Mouse (Mus musculus) heart, embryonic 14.5 days (tissue): Measurements from ENCODE around the gene Ptch1. TPM values are rescaled to one million over a fixed set of nuclear protein-coding genes. Genes with fewer than 3 reads are reported as not detected.

Source experiments
- ATAC-seq: fragments of 200-750 bp; cut with Nextera tagmentation; 2 replicates; pipeline ENCODE4 v1.8.0; 2017; ENCODE audit warnings: low read depth, moderate TSS enrichment; ENCODE audit not compliant: insufficient number of reproducible peaks, insufficient read depth, low FRiP score
- H3K27ac ChIP-seq, 2 experiments: fragments of 200-500 bp in 1 of 2; fragments of 300-500 bp in 1 of 2; sonication (generic) in 1 of 2; replicated peaks in 1 of 2; 2 replicates each; pipeline ENCODE4 v1.5.1; 2012 to 2014; ENCODE audit warnings: low read depth in 2 of 2, low read length in 2 of 2, control low read depth in 1 of 2, mild to moderate bottlenecking in 1 of 2, mixed read lengths in 1 of 2; ENCODE audit not compliant: control insufficient read depth in 1 of 2, insufficient read depth in 1 of 2
- H3K27me3 ChIP-seq: fragments of 300-500 bp; sonication (generic); 2 replicates; pipeline ENCODE4 v1.6.1; 2014; ENCODE audit warnings: mild to moderate bottlenecking, low read length, control low read depth; ENCODE audit not compliant: control insufficient read depth, insufficient read depth
- H3K36me3 ChIP-seq: fragments of 300-500 bp; sonication (generic); 2 replicates; pipeline ENCODE4 v1.6.1; 2014; ENCODE audit warnings: mild to moderate bottlenecking, control low read depth, low read length, mixed read lengths; ENCODE audit not compliant: control insufficient read depth, insufficient read depth
- H3K4me1 ChIP-seq, 2 experiments: fragments of 200-500 bp in 1 of 2; fragments of 300-500 bp in 1 of 2; sonication (generic) in 1 of 2; 2 replicates each; pipeline ENCODE4 v1.6.1; 2012 to 2014; ENCODE audit warnings: low read length in 2 of 2, control low read depth in 1 of 2, mixed read lengths in 1 of 2; ENCODE audit not compliant: control insufficient read depth in 2 of 2, insufficient read depth in 2 of 2
- H3K4me2 ChIP-seq: fragments of 300-500 bp; sonication (generic); 2 replicates; pipeline ENCODE4 v1.6.1; 2014; ENCODE audit warnings: mild to moderate bottlenecking, low read length
- H3K4me3 ChIP-seq, 2 experiments: fragments of 200-500 bp in 1 of 2; fragments of 300-500 bp in 1 of 2; sonication (generic) in 1 of 2; 2 replicates each; pipeline ENCODE4 v1.5.1; 2012 to 2014; ENCODE audit warnings: low read length in 2 of 2, mild to moderate bottlenecking in 2 of 2, control low read depth in 1 of 2, low read depth in 1 of 2, moderate library complexity in 1 of 2; ENCODE audit not compliant: control insufficient read depth in 1 of 2, insufficient read depth in 1 of 2
- H3K9ac ChIP-seq: fragments of 300-500 bp; sonication (generic); 2 replicates; pipeline ENCODE4 v1.6.1; 2014; ENCODE audit warnings: mild to moderate bottlenecking, low read length
- H3K9me3 ChIP-seq: fragments of 300-500 bp; sonication (generic); 2 replicates; pipeline ENCODE4 v1.6.1; 2016; ENCODE audit warnings: low read length, control low read depth; ENCODE audit not compliant: control insufficient read depth
- WGBS: fragments of 180-500 bp; shearing (Covaris S2); extraction: QIAGEN DNeasy Blood & Tissue Kit; methylation state at CpG from one replicate; pipeline ENCODE4 v1.1.7; 2014; 5-methylcytosine and 5-hydroxymethylcytosine counted together
- polyA plus RNA-seq: library from polyadenylated mRNA; unstranded; fragments of >200 nt; fragmentation: Nextera tagmentation; extraction: Ambion mirVana; gene quantifications from 2 replicates; pipeline ENCODE4 v1.2.1, GENCODE M21; 2014

The Ptch1 gene
- polyA plus RNA-seq, 1 experiment from 2014 or later, result 8.4 TPM

DNA sequence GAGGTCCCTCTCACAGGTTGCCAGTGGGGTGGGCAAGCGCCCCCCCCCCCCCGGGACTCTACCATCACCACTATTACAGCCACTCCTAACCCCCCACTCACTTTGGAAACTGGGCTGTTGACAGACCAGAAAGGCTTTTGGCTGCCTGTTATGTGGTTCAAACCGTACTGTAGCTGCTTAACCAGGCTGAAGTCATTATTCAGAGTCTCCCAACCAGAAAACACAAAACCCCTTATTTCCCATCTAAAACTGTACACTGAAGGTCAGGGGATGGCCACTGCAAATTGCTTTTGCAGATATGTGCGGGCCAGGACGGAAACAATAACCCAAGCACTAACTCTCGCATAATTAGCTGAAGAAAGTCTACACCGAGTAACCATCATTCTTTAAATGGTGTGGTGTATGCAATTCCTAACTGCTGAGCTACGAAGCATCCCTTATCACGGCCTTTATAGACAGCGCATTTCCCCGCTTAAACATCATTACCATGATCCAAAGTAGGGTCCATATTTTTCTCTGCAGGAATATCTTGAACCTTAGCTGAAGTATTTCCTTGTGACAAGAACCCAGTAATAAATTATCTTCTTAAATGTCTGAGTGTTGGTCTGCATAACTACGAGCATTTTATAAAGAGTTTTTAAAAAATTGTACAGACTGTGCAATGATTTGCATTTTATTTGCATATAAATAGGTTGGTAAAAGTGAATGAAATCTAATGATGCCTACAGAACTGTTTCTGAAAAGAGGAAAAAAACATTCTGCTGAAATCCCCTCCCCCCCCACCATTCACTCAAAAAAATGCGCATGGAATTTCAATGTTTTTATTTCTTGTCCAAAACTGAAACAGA, 29.1 kb downstream of the Ptch1 start:
- H3K36me3 ChIP-seq, result peaks cover 75% of the 10 kb centered on the region
- no peak overlapping the region for H3K4me2 ChIP-seq
- H3K27me3 ChIP-seq, result no peaks in the 10 kb centered on the region
- WGBS, result 77% methylated on average over 13 of the region's 13 CpGs
- no peak for ATAC-seq
- H3K27ac ChIP-seq, result no peak overlapping the region
- H3K4me3 ChIP-seq, result no peak overlapping the region
- peaks cover 3 to 11% of the 10 kb centered on the region in 2 experiments for H3K4me1 ChIP-seq
- no peaks in the 10 kb centered on the region for H3K9me3 ChIP-seq
- H3K9ac ChIP-seq, result no peak overlapping the region

DNA sequence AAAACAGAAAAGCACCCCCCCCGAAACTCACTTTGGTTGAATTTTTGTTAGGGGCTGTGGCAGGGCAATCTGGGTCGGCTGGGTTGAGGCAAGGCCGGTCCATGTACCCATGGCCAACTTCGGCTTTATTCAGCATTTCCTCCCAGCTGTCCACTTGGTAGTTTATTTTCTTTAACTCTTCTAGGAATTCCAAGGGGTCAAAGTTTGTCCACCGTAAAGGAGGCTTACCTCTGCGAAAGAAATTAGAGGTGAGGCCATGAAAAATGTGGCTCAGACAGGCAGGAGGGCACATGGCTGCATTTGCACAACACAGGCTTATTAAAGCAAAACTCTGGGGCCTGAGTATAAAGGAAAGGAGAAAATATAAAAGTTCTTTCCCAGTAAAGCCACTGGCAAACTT, 29.9 kb downstream of the Ptch1 start:
- H3K9me3 ChIP-seq, result no peaks in the 10 kb centered on the region
- no peak overlapping the region for H3K4me3 ChIP-seq
- no peak overlapping the region for H3K4me2 ChIP-seq
- no peak overlapping the region for H3K9ac ChIP-seq
- no peak for ATAC-seq
- no peak overlapping the region for H3K27ac ChIP-seq
- 90% methylated on average over 6 of the region's 6 CpGs for WGBS
- peaks cover 84% of the 10 kb centered on the region for H3K36me3 ChIP-seq
- peaks cover 0 to 2% of the 10 kb centered on the region in 2 experiments; a peak in 2 of 4 replicates for H3K4me1 ChIP-seq
- no peaks in the 10 kb centered on the region for H3K27me3 ChIP-seq

DNA sequence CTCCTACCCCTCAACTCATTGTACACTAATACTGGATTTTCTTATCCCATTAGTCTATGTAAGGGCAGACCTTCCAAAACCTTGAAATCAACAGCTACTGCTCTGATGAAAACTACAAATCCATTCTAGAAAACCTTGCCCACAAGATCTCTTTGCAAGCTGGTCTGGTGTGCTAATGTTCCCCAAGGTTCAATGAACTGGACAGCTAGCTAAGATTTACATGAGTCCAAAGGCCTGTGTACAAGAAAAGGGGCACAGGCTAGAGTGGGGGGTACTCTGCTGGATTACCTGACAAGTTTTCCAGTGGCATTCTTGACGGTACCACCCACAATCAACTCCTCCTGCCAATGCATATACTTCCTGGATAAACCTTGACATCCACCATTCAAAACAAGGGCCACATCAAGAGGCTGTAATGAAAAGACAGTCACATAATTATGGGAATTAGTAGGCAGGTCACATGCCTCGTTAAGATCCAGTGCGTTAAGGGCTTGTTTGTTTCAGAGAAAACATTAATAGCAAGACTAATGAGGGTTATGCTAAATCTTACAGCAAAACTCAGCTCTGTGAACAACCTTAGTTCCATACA, 30.5 kb downstream of the Ptch1 start:
- WGBS, result 92% methylated on average over 3 of the region's 3 CpGs
- no peak overlapping the region for H3K27ac ChIP-seq
- no peaks in the 10 kb centered on the region for H3K4me1 ChIP-seq
- H3K9me3 ChIP-seq, result no peaks in the 10 kb centered on the region
- no peak for ATAC-seq
- H3K4me2 ChIP-seq, result no peak overlapping the region
- H3K27me3 ChIP-seq, result no peaks in the 10 kb centered on the region
- peaks cover 89% of the 10 kb centered on the region for H3K36me3 ChIP-seq
- H3K9ac ChIP-seq, result no peak overlapping the region
- no peak overlapping the region for H3K4me3 ChIP-seq

DNA sequence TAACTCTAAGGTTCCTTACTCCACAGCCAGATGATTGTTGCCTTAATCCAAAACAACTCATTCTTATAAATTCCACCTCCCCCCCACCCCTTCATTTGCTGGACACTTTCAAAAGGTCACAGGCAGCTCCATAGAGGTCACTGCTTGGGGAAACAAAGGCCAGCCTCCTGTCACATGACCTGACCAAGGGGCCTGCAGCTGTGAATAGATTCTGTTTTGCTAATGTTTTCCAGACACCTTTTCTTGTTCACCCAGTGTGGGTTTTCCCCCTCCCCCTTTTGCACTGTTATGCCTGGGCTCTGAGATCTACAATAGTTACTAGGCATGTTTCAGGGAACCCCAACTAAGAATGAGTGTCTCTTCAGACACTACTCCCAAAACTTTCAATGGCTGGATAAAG, 31.9 kb downstream of the Ptch1 start:
- no peak for ATAC-seq
- H3K4me1 ChIP-seq, result no peaks in the 10 kb centered on the region
- no peaks in the 10 kb centered on the region for H3K9me3 ChIP-seq
- no peak overlapping the region for H3K4me3 ChIP-seq
- peaks cover 93% of the 10 kb centered on the region for H3K36me3 ChIP-seq
- H3K27me3 ChIP-seq, result no peaks in the 10 kb centered on the region
- no peak overlapping the region for H3K9ac ChIP-seq
- H3K27ac ChIP-seq, result no peak overlapping the region
- no peak overlapping the region for H3K4me2 ChIP-seq

DNA sequence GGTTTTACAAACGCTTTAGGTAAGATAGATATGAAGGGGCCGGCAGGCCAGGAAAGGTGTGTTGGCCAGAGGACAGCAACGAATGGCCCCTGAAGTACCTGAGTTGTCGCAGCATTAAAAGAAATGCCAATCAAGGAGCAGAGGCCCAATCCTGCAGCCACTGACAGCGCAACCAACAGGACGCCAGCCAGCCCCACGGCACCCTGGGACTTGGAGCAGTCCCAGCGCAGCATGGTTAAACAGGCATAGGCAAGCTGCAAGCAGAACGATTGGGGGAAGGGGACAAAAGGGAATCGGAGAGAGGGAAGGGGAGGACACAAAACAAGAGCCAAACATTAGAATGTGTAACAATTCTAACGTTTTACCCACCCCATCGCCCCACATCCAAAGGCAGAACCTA, 32.8 kb downstream of the Ptch1 start:
- Histone ChIP-seq H3K4me3 (no peak overlapping the region), H3K4me2 (no peak overlapping the region), H3K27me3 (no peaks in the 10 kb centered on the region), H3K9ac (no peak overlapping the region), H3K4me1 (no peaks in the 10 kb centered on the region), H3K27ac (no peak overlapping the region), H3K9me3 (no peaks in the 10 kb centered on the region), H3K36me3 (peaks cover 97% of the 10 kb centered on the region)
- 93% methylated on average over 12 of the region's 12 CpGs for WGBS
- no peak for ATAC-seq

DNA sequence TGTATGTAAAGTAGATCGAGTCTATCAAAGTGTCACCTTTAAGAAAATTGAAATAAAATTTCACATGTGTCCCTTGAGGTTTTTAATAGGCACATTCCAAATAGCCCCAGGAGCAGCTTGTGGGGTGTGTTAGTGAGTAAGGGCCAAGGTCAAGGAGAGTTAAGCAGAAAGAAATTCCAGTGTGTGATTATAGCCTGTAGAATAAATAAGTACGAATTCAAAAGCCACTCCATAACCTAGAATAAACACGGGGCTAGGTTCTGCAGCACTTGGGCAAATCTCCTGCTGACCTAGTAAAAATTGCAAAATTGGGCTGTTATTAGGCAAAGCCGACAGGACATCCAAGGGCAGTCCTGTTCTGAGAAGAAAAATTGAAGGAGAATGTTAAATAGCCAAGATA, 38.4 kb downstream of the Ptch1 start:
- H3K9ac ChIP-seq, result no peak overlapping the region
- H3K36me3 ChIP-seq, result peaks cover 99% of the 10 kb centered on the region
- no peak for ATAC-seq
- no peak overlapping the region for H3K27ac ChIP-seq
- H3K4me3 ChIP-seq, result no peak overlapping the region
- no peaks in the 10 kb centered on the region for H3K4me1 ChIP-seq
- no peaks in the 10 kb centered on the region for H3K9me3 ChIP-seq
- H3K4me2 ChIP-seq, result no peak overlapping the region
- WGBS, result 86% methylated on average over 4 of the region's 4 CpGs
- H3K27me3 ChIP-seq, result no peaks in the 10 kb centered on the region

DNA sequence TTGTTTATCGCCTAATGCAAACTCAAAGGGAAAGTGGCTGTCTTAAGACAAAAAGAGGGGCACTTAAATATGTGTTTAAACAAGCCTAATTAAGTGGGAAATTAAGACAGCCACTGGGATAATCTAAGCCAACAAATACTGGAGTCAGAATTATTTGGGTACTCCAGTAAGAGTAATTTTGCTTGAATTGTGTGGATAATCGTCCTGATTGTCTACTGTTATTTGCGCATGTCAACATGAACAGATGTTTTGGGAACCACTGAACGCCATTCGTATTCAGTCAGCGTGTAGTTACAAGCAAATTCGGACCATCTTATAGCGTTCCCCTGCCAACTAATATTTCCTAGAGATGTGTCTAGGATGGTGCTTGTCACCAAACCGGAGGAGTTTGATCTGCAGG, 42.5 kb downstream of the Ptch1 start:
- Histone ChIP-seq H3K9me3 (no peaks in the 10 kb centered on the region), H3K36me3 (peaks cover 86% of the 10 kb centered on the region), H3K4me3 (no peak overlapping the region), H3K9ac (no peak overlapping the region), H3K4me2 (no peak overlapping the region), H3K27me3 (no peaks in the 10 kb centered on the region), H3K27ac (no peak overlapping the region), H3K4me1 (peaks cover 4 to 8% of the 10 kb centered on the region in 2 experiments)
- WGBS, result 93% methylated on average over 9 of the region's 9 CpGs
- no peak for ATAC-seq
